Mouse (Mus musculus): ENCODE measurements around the gene Phlpp1.

The Phlpp1 gene

GRCm38 (mm10) chr1:106387264-106387663 is 215.7 kb downstream of the Phlpp1 start:
- no peak for DNase-seq (ENCODE audit: extremely low spot score)

GRCm38 (mm10) chr1:106389673-106390072 is 218.1 kb downstream of the Phlpp1 start:
- peak; percentile 55 for DNase-seq (ENCODE audit: extremely low spot score)

- DNase-seq (ENCODE audit: extremely low spot score) = no peak
These were observed 221.5 kb downstream of the Phlpp1 start for GRCm38 (mm10) chr1:106393072-106393471.

GRCm38 (mm10) chr1:106394678-106395077 is 223.1 kb downstream of the Phlpp1 start:
- DNase-seq (ENCODE audit: extremely low spot score) = no peak

- peak; percentile 71 for DNase-seq (ENCODE audit: extremely low spot score)
These were observed 223.9 kb downstream of the Phlpp1 start for GRCm38 (mm10) chr1:106395476-106395875.

GRCm38 (mm10) chr1:106400900-106401634 is 229.5 kb downstream of the Phlpp1 start:
- DNase-seq (ENCODE audit: extremely low spot score) = no peak

- DNase-seq (ENCODE audit: extremely low spot score) = no peak
These were observed 231.5 kb downstream of the Phlpp1 start for GRCm38 (mm10) chr1:106403011-106403501.

- DNase-seq (ENCODE audit: extremely low spot score) = no peak
These were observed 235.3 kb downstream of the Phlpp1 start for GRCm38 (mm10) chr1:106406852-106407251.

GRCm38 (mm10) chr1:106407963-106408440 is 236.4 kb downstream of the Phlpp1 start:
- no peak for DNase-seq (ENCODE audit: extremely low spot score)

- no peak for DNase-seq (ENCODE audit: extremely low spot score)
These were observed 239.3 kb downstream of the Phlpp1 start for GRCm38 (mm10) chr1:106410858-106411257.

GRCm38 (mm10) chr1:106425128-106425936 is 253.8 kb downstream of the Phlpp1 start:
- DNase-seq (ENCODE audit: extremely low spot score) = peak; percentile 48

GRCm38 (mm10) chr1:106428170-106428569 is 256.6 kb downstream of the Phlpp1 start:
- DNase-seq (ENCODE audit: extremely low spot score) = no peak

GRCm38 (mm10) chr1:106428580-106428979 is 257.0 kb downstream of the Phlpp1 start:
- DNase-seq (ENCODE audit: extremely low spot score) = no peak

GRCm38 (mm10) chr1:106433580-106433979 is 262.0 kb downstream of the Phlpp1 start:
- DNase-seq (ENCODE audit: extremely low spot score) = no peak

All from embryo, embryonic 9.5 days (tissue).